Mouse (Mus musculus) E14TG2a.4 (cell line): ENCODE measurements at regions not wholly inside any gene's neighbourhood (a gene's known extent, or its start where the extent isn't known, plus 50 kb on each side); places are given as distances from the start of the nearest gene placed in this dataset.

ENCODE experiments used
- H3K27me3 ChIP-seq: 2 replicates; pipeline ENCODE4 v1.6.1; 2014; ENCODE audit warnings: low read length, control low read depth; ENCODE audit not compliant: insufficient read depth
- H3K36me3 ChIP-seq: 2 replicates; pipeline ENCODE4 v1.6.1; 2014; ENCODE audit warnings: low read length, control low read depth; ENCODE audit not compliant: insufficient read depth
- H3K4me1 ChIP-seq: replicated peaks from 2 replicates; pipeline ENCODE4 v1.6.1; 2014; ENCODE audit warnings: low read depth, low read length, control low read depth
- H3K4me3 ChIP-seq: replicated peaks from 2 replicates; pipeline ENCODE4 v1.5.1; 2014; ENCODE audit warnings: mild to moderate bottlenecking, low read length
- H3K9me3 ChIP-seq: 2 replicates; pipeline ENCODE4 v1.6.1; 2014; ENCODE audit warnings: low read length, control low read depth
- CTCF ChIP-seq: conservative IDR thresholded peaks from 2 replicates; pipeline ENCODE4 v1.5.1; 2014; ENCODE audit warnings: low read length
- NANOG ChIP-seq: IDR thresholded peaks from 2 replicates; pipeline ENCODE4 v1.6.1; 2014; ENCODE audit warnings: borderline replicate concordance, low read length, mixed read lengths
- POU5F1 ChIP-seq: IDR thresholded peaks from 2 replicates; pipeline ENCODE4 v1.6.1; 2014; ENCODE audit warnings: low read length, borderline replicate concordance

GRCm38 (mm10) chr2:170253681-170254440, 106.0 kb upstream of the Zfp217 start:
- Histone ChIP-seq H3K9me3 (no peaks in the 10 kb centered on the region), H3K4me3 (no peak overlapping the region), H3K27me3 (no peaks in the 10 kb centered on the region), H3K36me3 (no peaks in the 10 kb centered on the region), H3K4me1 (peaks cover 59% of the 10 kb centered on the region)
- TF ChIP-seq CTCF (no peak), NANOG (no peak)

- H3K27me3 ChIP-seq, result no peaks in the 10 kb centered on the region
- TF ChIP-seq NANOG, result no peak
- TF ChIP-seq POU5F1, result peak; percentile 53
- no peak for TF ChIP-seq CTCF
- no peaks in the 10 kb centered on the region for H3K36me3 ChIP-seq
- H3K4me3 ChIP-seq, result peak overlapping the region; percentile 49
- no peaks in the 10 kb centered on the region for H3K9me3 ChIP-seq
- H3K4me1 ChIP-seq, result peaks cover 63% of the 10 kb centered on the region
Observed at GRCm38 (mm10) chr2:170252255-170253034, 104.5 kb upstream of the Zfp217 start.

- no peaks in the 10 kb centered on the region for H3K27me3 ChIP-seq
- H3K9me3 ChIP-seq, result no peaks in the 10 kb centered on the region
- H3K4me3 ChIP-seq, result no peak overlapping the region
- no peaks in the 10 kb centered on the region for H3K36me3 ChIP-seq
- peaks cover 74% of the 10 kb centered on the region for H3K4me1 ChIP-seq
- TF ChIP-seq NANOG, result no peak
- TF ChIP-seq CTCF, result no peak
- TF ChIP-seq POU5F1, result no peak
Observed at GRCm38 (mm10) chr2:170250680-170251079, 102.8 kb upstream of the Zfp217 start.

- Histone ChIP-seq H3K4me3 (no peak overlapping the region), H3K27me3 (no peaks in the 10 kb centered on the region), H3K4me1 (peaks cover 75% of the 10 kb centered on the region), H3K9me3 (no peaks in the 10 kb centered on the region), H3K36me3 (no peaks in the 10 kb centered on the region)
- TF ChIP-seq POU5F1, result no peak
- no peak for TF ChIP-seq CTCF
- TF ChIP-seq NANOG, result no peak
Observed at GRCm38 (mm10) chr2:170247702-170248445, 100.0 kb upstream of the Zfp217 start.

- Histone ChIP-seq H3K4me3 (peak overlapping the region; percentile 49), H3K36me3 (no peaks in the 10 kb centered on the region), H3K4me1 (peaks cover 57% of the 10 kb centered on the region), H3K9me3 (no peaks in the 10 kb centered on the region), H3K27me3 (no peaks in the 10 kb centered on the region)
- TF ChIP-seq CTCF (no peak), NANOG (peak; percentile 76), POU5F1 (peak; percentile 52; the same call in 1 of the 2 replicates)
Observed at GRCm38 (mm10) chr2:170245637-170246341, 97.9 kb upstream of the Zfp217 start.

- Histone ChIP-seq H3K27me3 (no peaks in the 10 kb centered on the region), H3K36me3 (no peaks in the 10 kb centered on the region), H3K4me1 (peaks cover 50% of the 10 kb centered on the region), H3K4me3 (no peak overlapping the region), H3K9me3 (no peaks in the 10 kb centered on the region)
- no peak for TF ChIP-seq NANOG
- TF ChIP-seq POU5F1, result no peak
- no peak for TF ChIP-seq CTCF
Observed at GRCm38 (mm10) chr2:170244108-170244507, 96.2 kb upstream of the Zfp217 start.

GRCm38 (mm10) chr2:170237959-170238358, 90.1 kb upstream of the Zfp217 start:
- H3K36me3 ChIP-seq, result no peaks in the 10 kb centered on the region
- H3K4me3 ChIP-seq, result no peak overlapping the region
- peaks cover 6% of the 10 kb centered on the region for H3K9me3 ChIP-seq
- TF ChIP-seq POU5F1 (no peak), CTCF (peak; percentile 55), NANOG (no peak)
- H3K4me1 ChIP-seq, result peaks cover 15% of the 10 kb centered on the region
- no peaks in the 10 kb centered on the region for H3K27me3 ChIP-seq
